Mouse (Mus musculus) myocyte (in vitro differentiated cells): ENCODE data around the gene Ugt1a6b.

Experiments
- E2F4 ChIP-seq: IDR thresholded peaks from one replicate; pipeline ENCODE4 v1.6.1; 2011; ENCODE audit warnings: mild to moderate bottlenecking, control low read depth, moderate library complexity; ENCODE audit not compliant: insufficient read depth
- MAX ChIP-seq: IDR thresholded peaks from one replicate; pipeline ENCODE4 v1.6.1; 2011; ENCODE audit warnings: low read depth, mild to moderate bottlenecking, control low read depth
- POLR2A ChIP-seq: IDR thresholded peaks from one replicate; pipeline ENCODE4 v1.6.1; 2011; ENCODE audit warnings: low read depth, mild to moderate bottlenecking, control low read depth, moderate library complexity; ENCODE audit not compliant: insufficient read length
- POLR2AphosphoS2 ChIP-seq: IDR thresholded peaks from one replicate; pipeline ENCODE4 v1.6.1; 2011; ENCODE audit warnings: low read depth, control low read depth; ENCODE audit not compliant: insufficient read length
- SRF ChIP-seq: IDR thresholded peaks from one replicate; pipeline ENCODE4 v1.6.1; 2011; ENCODE audit warnings: low read depth; ENCODE audit not compliant: control insufficient read depth, insufficient read length
- USF1 ChIP-seq: IDR thresholded peaks from one replicate; pipeline ENCODE4 v1.6.1; 2011; ENCODE audit warnings: low read depth, mild to moderate bottlenecking, control low read depth, moderate library complexity

DNA sequence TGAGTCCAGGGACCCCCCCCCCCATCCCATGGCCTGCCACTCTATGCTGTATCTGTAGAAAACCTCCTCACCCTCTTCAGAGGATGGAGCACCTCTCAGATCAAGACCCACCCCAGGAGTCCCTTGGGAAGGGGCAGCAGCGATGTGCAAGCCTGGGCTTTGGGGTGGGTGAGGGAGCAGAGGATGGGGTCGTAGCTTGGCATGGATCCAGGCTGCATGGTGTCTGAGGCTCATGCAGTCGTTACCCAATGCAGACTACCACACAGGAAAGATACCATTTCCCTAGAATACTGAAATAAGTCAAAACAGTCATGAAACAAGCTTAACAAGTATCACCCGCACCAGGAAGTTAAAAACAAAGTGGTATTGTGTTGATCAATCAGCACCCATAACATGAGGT, 145.6 kb downstream of the Ugt1a6b start:
- no peak for TF ChIP-seq MAX
- no peak for TF ChIP-seq POLR2A
- TF ChIP-seq E2F4: no peak
- no peak for TF ChIP-seq SRF
- no peak for TF ChIP-seq POLR2AphosphoS2
- no peak for TF ChIP-seq USF1
